Mouse (Mus musculus): ENCODE data around the gene Hist1h2br. TPM values are rescaled to one million over a fixed set of nuclear protein-coding genes. Genes with fewer than 3 reads are reported as not detected.
"Not testable (repeated sequence)": the region's sequence is repeated elsewhere in the genome, so short reads cannot be mapped to it uniquely, and the experiment has no call there.

The Hist1h2br gene
- total and polyA plus RNA-seq, 2 experiments from 2014 or later = 4.0 to 112 TPM

DNA sequence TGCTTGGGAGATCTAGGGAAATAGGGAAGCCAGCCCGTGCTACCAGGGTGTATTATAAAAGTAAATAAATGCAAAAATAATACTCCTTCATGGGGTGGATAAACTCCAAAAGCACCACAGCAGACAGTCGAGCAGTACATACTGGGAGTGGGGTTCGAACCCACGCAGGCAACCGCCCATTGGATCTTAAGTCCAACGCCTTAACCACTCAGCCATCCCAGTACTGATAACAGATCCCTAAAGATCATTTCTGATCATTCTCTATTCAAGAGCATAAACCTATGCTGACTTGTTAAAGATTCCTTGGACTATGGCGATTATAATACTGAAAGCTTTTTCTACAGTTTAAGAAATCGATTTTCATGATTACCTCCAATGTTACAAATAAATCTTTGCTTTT is 14.3 kb downstream of the Hist1h2br start:
- DNase-seq (ENCODE audit: low spot score) = no peak
- H3K4me3 ChIP-seq (ENCODE audit: low read depth, low read length) = no peak overlapping the region
- H3K4me2 ChIP-seq (ENCODE audit: low read depth, low read length, poor library complexity, severe bottlenecking) = no peak overlapping the region
- H3K36me3 ChIP-seq (ENCODE audit: insufficient read depth, low read length) = no peaks in the 10 kb centered on the region
- no peak for TF ChIP-seq CTCF (IDR thresholded peaks at IDR 0.05)
- H3K27ac ChIP-seq (ENCODE audit: low read depth, low read length) = no peak overlapping the region
- no peaks in the 10 kb centered on the region for H3K4me1 ChIP-seq (ENCODE audit: insufficient read depth, low read length)
- no peak overlapping the region for H3K9ac ChIP-seq (replicated peaks; ENCODE audit: low read length, poor library complexity, severe bottlenecking)
- 24% methylated on average over 8 of the region's 8 CpGs for WGBS
- H3K9me3 ChIP-seq (ENCODE audit: low read length) = no peaks in the 10 kb centered on the region
- H3K27me3 ChIP-seq (ENCODE audit: insufficient read depth, low read length) = no peaks in the 10 kb centered on the region
- ATAC-seq (ENCODE audit: low FRiP score) = no peak

DNA sequence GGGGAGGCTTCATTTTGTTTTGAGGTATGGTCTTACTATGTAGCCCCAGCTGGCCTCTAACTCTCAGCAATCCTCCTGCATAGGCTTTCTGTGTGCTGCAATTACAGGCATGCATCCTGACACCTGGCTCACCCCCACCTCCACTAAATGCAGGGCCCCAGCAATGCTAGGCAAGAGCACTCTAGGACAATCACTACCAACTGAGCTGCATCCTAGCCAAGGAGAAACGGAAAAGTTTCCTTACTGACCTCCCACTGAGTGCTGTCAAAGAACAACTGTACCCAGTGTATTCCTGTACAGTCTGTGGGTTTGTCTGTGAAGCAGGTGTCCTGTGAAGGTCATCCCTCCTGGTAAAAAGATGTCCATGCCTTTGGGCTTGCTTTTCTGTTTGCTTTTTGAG is 17.2 kb downstream of the Hist1h2br start:
- DNase-seq (ENCODE audit: low spot score); H3K27ac ChIP-seq (ENCODE audit: low read depth, low read length); H3K9ac ChIP-seq (replicated peaks; ENCODE audit: low read length, poor library complexity, severe bottlenecking); H3K4me1 ChIP-seq (ENCODE audit: insufficient read depth, low read length); H3K27me3 ChIP-seq (ENCODE audit: insufficient read depth, low read length); H3K4me3 ChIP-seq (ENCODE audit: low read depth, low read length); ATAC-seq (ENCODE audit: low FRiP score); H3K4me2 ChIP-seq (ENCODE audit: low read depth, low read length, poor library complexity, severe bottlenecking); H3K9me3 ChIP-seq (ENCODE audit: low read length); H3K36me3 ChIP-seq (ENCODE audit: insufficient read depth, low read length): not testable (repeated sequence)
- 25% methylated on average over 1 of the region's 1 CpGs for WGBS

GRCm38 (mm10) chr13:21852215-21852945 is 18.8 kb downstream of the Hist1h2br start:
- Histone ChIP-seq H3K9me3 (ENCODE audit: low read length) (no peaks in the 10 kb centered on the region), H3K27ac (ENCODE audit: low read depth, low read length) (no peak overlapping the region), H3K4me1 (ENCODE audit: insufficient read depth, low read length) (no peaks in the 10 kb centered on the region), H3K27me3 (ENCODE audit: insufficient read depth, low read length) (no peaks in the 10 kb centered on the region), H3K36me3 (ENCODE audit: insufficient read depth, low read length) (no peaks in the 10 kb centered on the region), H3K9ac (replicated peaks; ENCODE audit: low read length, poor library complexity, severe bottlenecking) (no peak overlapping the region), H3K4me2 (ENCODE audit: low read depth, low read length, poor library complexity, severe bottlenecking) (no peak overlapping the region), H3K4me3 (ENCODE audit: low read depth, low read length) (no peak overlapping the region)
- no peak for ATAC-seq (ENCODE audit: low FRiP score)
- no peak for DNase-seq (ENCODE audit: low spot score)
- WGBS = 73% methylated on average over 3 of the region's 3 CpGs
- no peak for TF ChIP-seq CTCF (IDR thresholded peaks at IDR 0.05)

- ATAC-seq (ENCODE audit: low FRiP score) = peak; percentile 47; the same call in 1 of the 2 replicates
- 4% methylated on average over 11 of the region's 11 CpGs for WGBS
These were observed 21.6 kb downstream of the Hist1h2br start for GRCm38 (mm10) chr13:21855146-21855545.

GRCm38 (mm10) chr13:21855698-21856162 is 22.2 kb downstream of the Hist1h2br start:
- Histone ChIP-seq H3K4me3 (ENCODE audit: low read depth, low read length) (peak overlapping the region; percentile 39), H3K4me1 (ENCODE audit: insufficient read depth, low read length) (no peaks in the 10 kb centered on the region), H3K27me3 (ENCODE audit: insufficient read depth, low read length) (no peaks in the 10 kb centered on the region), H3K4me2 (ENCODE audit: low read depth, low read length, poor library complexity, severe bottlenecking) (peak overlapping the region; percentile 29), H3K36me3 (ENCODE audit: insufficient read depth, low read length) (no peaks in the 10 kb centered on the region), H3K27ac (ENCODE audit: low read depth, low read length) (no peak overlapping the region), H3K9ac (replicated peaks; ENCODE audit: low read length, poor library complexity, severe bottlenecking) (0 out of 2 replicates have a peak overlapping the region, but pooled peaks have one; percentile 2), H3K9me3 (ENCODE audit: low read length) (no peaks in the 10 kb centered on the region)
- 3% methylated on average over 15 of the region's 15 CpGs for WGBS
- DNase-seq (ENCODE audit: low spot score) (peak; percentile 79), ATAC-seq (ENCODE audit: low FRiP score) (peak; percentile 54; the same call in 1 of the 2 replicates)
- no peak for TF ChIP-seq CTCF (IDR thresholded peaks at IDR 0.05)

More at GRCm38 (mm10) chr13:21855146-21855545, 21.6 kb downstream of the Hist1h2br start:
- Histone ChIP-seq H3K36me3 (ENCODE audit: insufficient read depth, low read length) (no peaks in the 10 kb centered on the region), H3K4me1 (ENCODE audit: insufficient read depth, low read length) (no peaks in the 10 kb centered on the region), H3K27ac (ENCODE audit: low read depth, low read length) (no peak overlapping the region), H3K9me3 (ENCODE audit: low read length) (no peaks in the 10 kb centered on the region), H3K4me3 (ENCODE audit: low read depth, low read length) (peak overlapping the region; percentile 39), H3K4me2 (ENCODE audit: low read depth, low read length, poor library complexity, severe bottlenecking) (peak overlapping the region; percentile 29), H3K27me3 (ENCODE audit: insufficient read depth, low read length) (no peaks in the 10 kb centered on the region), H3K9ac (replicated peaks; ENCODE audit: low read length, poor library complexity, severe bottlenecking) (no peak overlapping the region)
- TF ChIP-seq CTCF (IDR thresholded peaks at IDR 0.05) = no peak
- peak; percentile 58 for DNase-seq (ENCODE audit: low spot score)

- Histone ChIP-seq H3K4me3 (ENCODE audit: low read depth, low read length) (no peak overlapping the region), H3K9me3 (ENCODE audit: low read length) (no peaks in the 10 kb centered on the region), H3K36me3 (ENCODE audit: insufficient read depth, low read length) (no peaks in the 10 kb centered on the region), H3K4me1 (ENCODE audit: insufficient read depth, low read length) (no peaks in the 10 kb centered on the region), H3K9ac (replicated peaks; ENCODE audit: low read length, poor library complexity, severe bottlenecking) (no peak overlapping the region), H3K27me3 (ENCODE audit: insufficient read depth, low read length) (no peaks in the 10 kb centered on the region), H3K4me2 (ENCODE audit: low read depth, low read length, poor library complexity, severe bottlenecking) (no peak overlapping the region), H3K27ac (ENCODE audit: low read depth, low read length) (no peak overlapping the region)
- WGBS = 11% methylated on average over 5 of the region's 5 CpGs
- no peak for TF ChIP-seq CTCF (IDR thresholded peaks at IDR 0.05)
- no peak for ATAC-seq (ENCODE audit: low FRiP score)
- no peak for DNase-seq (ENCODE audit: low spot score)
These were observed 28.1 kb downstream of the Hist1h2br start for GRCm38 (mm10) chr13:21861608-21862007.

- H3K4me1 ChIP-seq (ENCODE audit: insufficient read depth, low read length); H3K4me3 ChIP-seq (ENCODE audit: low read depth, low read length); H3K27ac ChIP-seq (ENCODE audit: low read depth, low read length); DNase-seq (ENCODE audit: low spot score); ATAC-seq (ENCODE audit: low FRiP score); H3K36me3 ChIP-seq (ENCODE audit: insufficient read depth, low read length); H3K9me3 ChIP-seq (ENCODE audit: low read length); H3K27me3 ChIP-seq (ENCODE audit: insufficient read depth, low read length); H3K9ac ChIP-seq (replicated peaks; ENCODE audit: low read length, poor library complexity, severe bottlenecking); H3K4me2 ChIP-seq (ENCODE audit: low read depth, low read length, poor library complexity, severe bottlenecking): not testable (repeated sequence)
- 72% methylated on average over 3 of the region's 3 CpGs for WGBS
These were observed 32.0 kb downstream of the Hist1h2br start for GRCm38 (mm10) chr13:21865503-21865902.

All from midbrain, postnatal 0 days (tissue).